ENCODE assay signal across 26 mouse cellular contexts in genomic region chr6:42381221-42381620, GRCm38 (mm10). TPM values are rescaled to one million over a fixed set of nuclear protein-coding genes. Genes with fewer than 3 reads are reported as not detected.
A peak's percentile ranks its signal among the peaks of the same experiment; 100 is the strongest.
DNase-seq lines count a peak whose midpoint lies in the region; ATAC-seq and TF ChIP-seq lines count a peak whose summit lies in the region.
"Had no signal": no experiment of that assay in that cellular context is flagged by ENCODE, and none has a peak within 500 bp of the region (broad histone marks: within the 10 kb centered on the region; RNA-seq: fewer than 3 reads in every experiment).

No protein-coding gene starts in this region.

- no peak for TF ChIP-seq CTCF in gastrocnemius, adult 2 months (IDR thresholded peaks at IDR 0.05)
- no peak for TF ChIP-seq CTCF in stomach, postnatal 0 days (IDR thresholded peaks at IDR 0.05; ENCODE audit: low read depth)

- no peaks in the 10 kb centered on the region for H3K36me3 ChIP-seq in heart, embryonic 14.5 days (ENCODE audit: control insufficient read depth, insufficient read depth, low read length)
- H3K36me3 ChIP-seq in stomach, embryonic 16.5 days (ENCODE audit: control insufficient read depth, insufficient read depth, low read length), result no peaks in the 10 kb centered on the region
- no peaks in the 10 kb centered on the region for H3K36me3 ChIP-seq in stomach, postnatal 0 days (ENCODE audit: control insufficient read depth, insufficient read depth, low read length)
- H3K36me3 ChIP-seq: forebrain, embryonic 10.5 days; hindbrain, embryonic 13.5 days; kidney, embryonic 15.5 days; liver, embryonic 15.5 days; neural tube, embryonic 15.5 days had no signal

- intact Hi-C loops in gastrocnemius, adult 2 months (cut with DNase I), result loop anchor here (5.0 kb wide), 1 partner anchor 154 kb away; no protein-coding TSS in a partner anchor

- 0 out of 2 replicates have a peak overlapping the region, but pooled peaks have one; percentile 16 for H3K9ac ChIP-seq in heart, embryonic 14.5 days (ENCODE audit: low read length)
- no peak overlapping the region for H3K9ac ChIP-seq in stomach, embryonic 16.5 days (ENCODE audit: low read length)
- H3K9ac ChIP-seq in stomach, postnatal 0 days (ENCODE audit: low read length), result no peak overlapping the region
- H3K9ac ChIP-seq: hindbrain, embryonic 13.5 days; kidney, embryonic 15.5 days; liver, embryonic 15.5 days; neural tube, embryonic 15.5 days had no signal

- 59% methylated on average over 2 of the region's 2 CpGs for WGBS in heart, embryonic 14.5 days
- WGBS in stomach, embryonic 16.5 days, result 75% methylated on average over 2 of the region's 2 CpGs
- 78% methylated on average over 2 of the region's 2 CpGs for WGBS in stomach, postnatal 0 days

- peak overlapping the region; percentile 70; the same call in 1 of the 2 replicates for H3K27ac ChIP-seq in gastrocnemius, adult 2 months
- H3K27ac ChIP-seq in heart, embryonic 14.5 days (replicated peaks in 1 of 2; ENCODE audit: control insufficient read depth in 1 of 2, insufficient read depth in 1 of 2, low read depth in 2 of 2, low read length in 2 of 2), result peak overlapping the region in 1 of 2 experiments; percentile 82; a peak in 2 of 4 replicates
- peak overlapping the region; percentile 74; the same call in 1 of the 2 replicates for H3K27ac ChIP-seq in stomach, embryonic 16.5 days (ENCODE audit: low read length)
- H3K27ac ChIP-seq in stomach, postnatal 0 days (replicated peaks), result no peak overlapping the region
- H3K27ac ChIP-seq: hindbrain, embryonic 13.5 days; liver, embryonic 15.5 days; macrophage; neural tube, embryonic 15.5 days had no signal

- ATAC-seq in heart, embryonic 14.5 days (ENCODE audit: insufficient number of reproducible peaks, insufficient read depth, low FRiP score, low read depth), result no peak
- no peak for ATAC-seq in stomach, embryonic 16.5 days (ENCODE audit: insufficient read depth, low FRiP score)
- ATAC-seq in stomach, postnatal 0 days (ENCODE audit: low FRiP score, low TSS enrichment), result no peak

- peaks cover 4 to 24% of the 10 kb centered on the region in 2 experiments for H3K4me1 ChIP-seq in heart, embryonic 14.5 days (ENCODE audit: control insufficient read depth in 2 of 2, insufficient read depth in 2 of 2, low read length in 2 of 2)
- H3K4me1 ChIP-seq in stomach, embryonic 16.5 days (ENCODE audit: control insufficient read depth, insufficient read depth, low read length), result peaks cover 8% of the 10 kb centered on the region
- H3K4me1 ChIP-seq in stomach, postnatal 0 days (replicated peaks; ENCODE audit: control insufficient read depth, insufficient read depth), result no peaks in the 10 kb centered on the region; the same call in 1 of the 2 replicates
- H3K4me1 ChIP-seq: hindbrain, embryonic 13.5 days; liver, embryonic 15.5 days had no signal

- no peaks in the 10 kb centered on the region for H3K9me3 ChIP-seq in heart, embryonic 14.5 days (ENCODE audit: control insufficient read depth, low read length)
- H3K9me3 ChIP-seq in stomach, embryonic 16.5 days (replicated peaks; ENCODE audit: control insufficient read depth, low read length), result no peaks in the 10 kb centered on the region
- H3K9me3 ChIP-seq in stomach, postnatal 0 days (ENCODE audit: control insufficient read depth, low read length), result no peaks in the 10 kb centered on the region
- H3K9me3 ChIP-seq: forebrain, embryonic 10.5 days; hindbrain, embryonic 13.5 days; kidney, embryonic 15.5 days; liver, embryonic 15.5 days; neural tube, embryonic 15.5 days had no signal

- no peaks in the 10 kb centered on the region for H3K27me3 ChIP-seq in heart, embryonic 14.5 days (ENCODE audit: control insufficient read depth, insufficient read depth, low read length)
- H3K27me3 ChIP-seq in stomach, embryonic 16.5 days (ENCODE audit: control insufficient read depth, insufficient read depth, low read length), result no peaks in the 10 kb centered on the region
- no peaks in the 10 kb centered on the region for H3K27me3 ChIP-seq in stomach, postnatal 0 days (ENCODE audit: control insufficient read depth, insufficient read depth, low read length)
- H3K27me3 ChIP-seq: hindbrain, embryonic 13.5 days; kidney, embryonic 15.5 days; liver, embryonic 15.5 days; neural tube, embryonic 15.5 days had no signal

- H3K4me3 ChIP-seq in gastrocnemius, adult 2 months, result no peak overlapping the region
- H3K4me3 ChIP-seq in heart, embryonic 14.5 days (ENCODE audit: control insufficient read depth in 1 of 2, insufficient read depth in 1 of 2, low read depth in 1 of 2, low read length in 2 of 2), result no peak overlapping the region
- H3K4me3 ChIP-seq in stomach, embryonic 16.5 days (replicated peaks; ENCODE audit: low read length), result no peak overlapping the region
- H3K4me3 ChIP-seq in stomach, postnatal 0 days (ENCODE audit: low read depth, low read length), result no peak overlapping the region
- H3K4me3 ChIP-seq: hindbrain, embryonic 13.5 days; kidney, embryonic 15.5 days; liver, embryonic 15.5 days; neural tube, embryonic 15.5 days had no signal

- no peak overlapping the region for H3K4me2 ChIP-seq in heart, embryonic 14.5 days (ENCODE audit: low read length)
- no peak overlapping the region for H3K4me2 ChIP-seq in stomach, embryonic 16.5 days (ENCODE audit: low read depth, low read length)
- no peak overlapping the region for H3K4me2 ChIP-seq in stomach, postnatal 0 days (replicated peaks; ENCODE audit: low read depth)
- H3K4me2 ChIP-seq: liver, embryonic 15.5 days had no signal

- no peak for TF ChIP-seq EP300 in stomach, postnatal 0 days (optimal IDR thresholded peaks at IDR 0.05)

- no peak for DNase-seq in gastrocnemius, adult 2 months
- DNase-seq in gastrocnemius, postnatal 10 days, result no peak
- DNase-seq in heart, adult 9 months (ENCODE audit: low spot score in 2 of 2), result no peak
- DNase-seq in stomach, postnatal 0 days (ENCODE audit: low spot score), result no peak
- DNase-seq in left cerebral cortex, adult 18-20 months (ENCODE audit: low spot score in 2 of 2), result no peak
- DNase-seq: adrenal gland, postnatal 14 days; cerebellum, adult 8-10 months; kidney, adult 11 months; layer of hippocampus, postnatal 36 days; liver had no signal

RNA-seq across cellular contexts. Expression of gene Epha1, which starts 8.2 kb away (rescaled TPM):
- under 1 TPM in 1 of 2 experiments, not detected in 1; 0.10 TPM for total RNA-seq in gastrocnemius, adult 2 months (2021)
- total RNA-seq in gastrocnemius, postnatal 10 days (2021), result under 1 TPM; 0.35 to 0.36 TPM
- polyA plus RNA-seq in heart, embryonic 14.5 days (2014; fragmentation: Nextera tagmentation; extraction: Ambion mirVana), result 0.96 and 1.1 TPM in 2 replicates
- polyA plus RNA-seq in stomach, embryonic 16.5 days (2015; fragmentation: Nextera tagmentation; extraction: Ambion mirVana), result 25.5 and 31.3 TPM in 2 replicates
- 19.9 and 20.1 TPM in 2 replicates for polyA plus RNA-seq in stomach, postnatal 0 days (2015; fragmentation: Nextera tagmentation; extraction: Ambion mirVana)
- total RNA-seq in left cerebral cortex, adult 18-20 months (2021), result under 1 TPM in 1 of 2 experiments, not detected in 1; 0.23 TPM
- polyA plus RNA-seq: macrophage had no signal

RNA-seq across cellular contexts. Expression of gene Tas2r143, which starts 18.8 kb away (rescaled TPM):
- total RNA-seq in gastrocnemius, adult 2 months (2021), result not detected
- total RNA-seq in gastrocnemius, postnatal 10 days (2021), result not detected
- polyA plus RNA-seq in heart, embryonic 14.5 days (2014; fragmentation: Nextera tagmentation; extraction: Ambion mirVana), result not detected in 2 replicates
- not detected in 2 replicates for polyA plus RNA-seq in stomach, embryonic 16.5 days (2015; fragmentation: Nextera tagmentation; extraction: Ambion mirVana)
- polyA plus RNA-seq in stomach, postnatal 0 days (2015; fragmentation: Nextera tagmentation; extraction: Ambion mirVana), result not detected in 2 replicates
- not detected for total RNA-seq in left cerebral cortex, adult 18-20 months (2021)
- total RNA-seq: gastrocnemius, adult 18-20 months; layer of hippocampus, adult 8-10 months; left cerebral cortex, postnatal 14 days; midbrain, postnatal 0 days had no signal
- polyA plus RNA-seq: CD4-positive, CD25-positive, alpha-beta regulatory T cell, adult 4 months; forebrain, embryonic 10.5 days; hindbrain, embryonic 13.5 days; kidney, embryonic 15.5 days; liver, embryonic 15.5 days; lung, postnatal 0 days; macrophage; midbrain, postnatal 0 days; neural tube, embryonic 15.5 days; thymus, postnatal 0 days had no signal

RNA-seq across cellular contexts. Expression of gene Tas2r135, which starts 24.0 kb away (rescaled TPM):
- total RNA-seq in gastrocnemius, adult 2 months (2021), result not detected
- total RNA-seq in gastrocnemius, postnatal 10 days (2021), result not detected
- polyA plus RNA-seq in heart, embryonic 14.5 days (2014; fragmentation: Nextera tagmentation; extraction: Ambion mirVana), result not detected in 2 replicates
- not detected in 2 replicates for polyA plus RNA-seq in stomach, embryonic 16.5 days (2015; fragmentation: Nextera tagmentation; extraction: Ambion mirVana)
- not detected in 2 replicates for polyA plus RNA-seq in stomach, postnatal 0 days (2015; fragmentation: Nextera tagmentation; extraction: Ambion mirVana)
- not detected for total RNA-seq in left cerebral cortex, adult 18-20 months (2021)
- total RNA-seq: gastrocnemius, adult 18-20 months; layer of hippocampus, postnatal 36 days; left cerebral cortex, postnatal 14 days; midbrain, postnatal 0 days had no signal
- polyA plus RNA-seq: CD4-positive, CD25-positive, alpha-beta regulatory T cell, adult 4 months; forebrain, embryonic 10.5 days; gonadal fat pad, adult 2 months; hindbrain, embryonic 13.5 days; kidney, embryonic 15.5 days; liver, embryonic 15.5 days; macrophage; midbrain, postnatal 0 days; neural tube, embryonic 15.5 days; thymus, postnatal 0 days had no signal

RNA-seq across cellular contexts. Expression of gene Zyx, which starts 31.8 kb away (rescaled TPM):
- 10 to 100 TPM; 19.7 to 24.7 TPM for total RNA-seq in gastrocnemius, adult 2 months (2021)
- total RNA-seq in gastrocnemius, postnatal 10 days (2021), result 10 to 100 TPM; 49.8 to 58.8 TPM
- 167 and 173 TPM in 2 replicates for polyA plus RNA-seq in heart, embryonic 14.5 days (2014; fragmentation: Nextera tagmentation; extraction: Ambion mirVana)
- polyA plus RNA-seq in stomach, embryonic 16.5 days (2015; fragmentation: Nextera tagmentation; extraction: Ambion mirVana), result 99.0 and 107 TPM in 2 replicates
- polyA plus RNA-seq in stomach, postnatal 0 days (2015; fragmentation: Nextera tagmentation; extraction: Ambion mirVana), result 60.5 and 68.0 TPM in 2 replicates
- total RNA-seq in left cerebral cortex, adult 18-20 months (2021), result 10 to 100 TPM; 48.9 to 51.2 TPM

RNA-seq across cellular contexts. Expression of gene Tas2r126, which starts 53.1 kb away (rescaled TPM):
- under 1 TPM in 1 of 2 experiments, not detected in 1; 0.28 TPM for total RNA-seq in gastrocnemius, adult 2 months (2021)
- not detected for total RNA-seq in gastrocnemius, postnatal 10 days (2021)
- not detected in 2 replicates for polyA plus RNA-seq in heart, embryonic 14.5 days (2014; fragmentation: Nextera tagmentation; extraction: Ambion mirVana)
- polyA plus RNA-seq in stomach, embryonic 16.5 days (2015; fragmentation: Nextera tagmentation; extraction: Ambion mirVana), result not detected in 2 replicates
- polyA plus RNA-seq in stomach, postnatal 0 days (2015; fragmentation: Nextera tagmentation; extraction: Ambion mirVana), result not detected in 2 replicates
- not detected for total RNA-seq in left cerebral cortex, adult 18-20 months (2021)
- total RNA-seq: gastrocnemius, adult 18-20 months; layer of hippocampus, adult 8-10 months; layer of hippocampus, postnatal 36 days; left cerebral cortex, postnatal 14 days; midbrain, postnatal 0 days had no signal
- polyA plus RNA-seq: CD4-positive, CD25-positive, alpha-beta regulatory T cell, adult 4 months; forebrain, embryonic 10.5 days; gonadal fat pad, adult 2 months; hindbrain, embryonic 13.5 days; kidney, embryonic 15.5 days; liver, embryonic 15.5 days; lung, postnatal 0 days; macrophage; midbrain, postnatal 0 days; neural tube, embryonic 15.5 days; thymus, postnatal 0 days had no signal
